26 mouse cellular contexts compared by ENCODE assay signal in genomic region chr10:7206571-7206970, GRCm38 (mm10).
"Had no signal": no experiment of that assay in that cellular context is flagged by ENCODE, and none has a peak within 500 bp of the region (broad histone marks: within the 10 kb centered on the region; RNA-seq: fewer than 3 reads in every experiment).

No protein-coding gene starts in this region.

- H3K36me3 ChIP-seq: heart, embryonic 10.5 days; heart, embryonic 13.5 days; heart, embryonic 15.5 days; hindbrain, embryonic 13.5 days; hindbrain, embryonic 15.5 days; limb, embryonic 13.5 days; limb, embryonic 15.5 days; liver, embryonic 12.5 days had no signal

- DNase-seq: gastrocnemius, postnatal 14 days; gastrocnemius, postnatal 36 days; heart, adult 18-20 months; heart, postnatal 14 days; heart, postnatal 36 days; kidney, adult 11 months; kidney, adult 2 months; kidney, adult 9 months; kidney, postnatal 14 days; kidney, postnatal 36 days; layer of hippocampus, adult 9-11 months; layer of hippocampus, postnatal 36 days; left cerebral cortex, postnatal 4 days had no signal

- H3K27me3 ChIP-seq: heart, embryonic 13.5 days; heart, embryonic 15.5 days; hindbrain, embryonic 15.5 days; kidney, embryonic 15.5 days; limb, embryonic 13.5 days; limb, embryonic 15.5 days; liver, embryonic 12.5 days had no signal

- H3K4me3 ChIP-seq: heart, embryonic 13.5 days; heart, embryonic 15.5 days; hindbrain, embryonic 13.5 days; hindbrain, embryonic 15.5 days; kidney, embryonic 15.5 days; limb, embryonic 13.5 days; limb, embryonic 15.5 days; liver, embryonic 12.5 days had no signal

- H3K27ac ChIP-seq: heart, embryonic 10.5 days; heart, embryonic 13.5 days; heart, embryonic 15.5 days; hindbrain, embryonic 13.5 days; hindbrain, embryonic 15.5 days; hindbrain, postnatal 0 days; kidney, embryonic 15.5 days; kidney, postnatal 0 days; limb, embryonic 13.5 days; limb, embryonic 15.5 days; liver, embryonic 12.5 days; liver, embryonic 14.5 days had no signal

- H3K9me3 ChIP-seq: heart, embryonic 13.5 days; heart, embryonic 15.5 days; hindbrain, embryonic 13.5 days; hindbrain, embryonic 15.5 days; kidney, embryonic 15.5 days; limb, embryonic 13.5 days; limb, embryonic 15.5 days; liver, embryonic 12.5 days had no signal

- ATAC-seq: hindbrain, postnatal 0 days; intestine, embryonic 16.5 days; liver, embryonic 12.5 days had no signal
